Mouse (Mus musculus) MEL (cell line): ENCODE data around the gene Stk11. TPM values are rescaled to one million over a fixed set of nuclear protein-coding genes. Genes with fewer than 3 reads are reported as not detected.

Experiments
- DNase-seq: peaks from one replicate; pipeline ENCODE4 v3.0.0; 2011; ENCODE audit warnings: low read depth, low spot score
- H3K27ac ChIP-seq: 2 replicates; pipeline ENCODE4 v1.5.1; 2012; ENCODE audit warnings: low read depth, mild to moderate bottlenecking, control low read depth, low read length, moderate library complexity; ENCODE audit not compliant: control insufficient read depth
- H3K27me3 ChIP-seq, 2 experiments: fragments of 150-350 bp in 1 of 2; sonication (generic) in 1 of 2; 2 replicates each; pipeline ENCODE4 v1.6.1; 2012; ENCODE audit warnings: low read length in 2 of 2, mild to moderate bottlenecking in 2 of 2, improper control_type of control experiment in 1 of 2, moderate library complexity in 1 of 2; ENCODE audit not compliant: insufficient read depth in 2 of 2, control insufficient read depth in 1 of 2
- H3K36me3 ChIP-seq, 2 experiments: 2 replicates each; pipeline ENCODE4 v1.6.1; 2012 to 2014; ENCODE audit warnings: low read length in 2 of 2, improper control_type of control experiment in 1 of 2, inconsistent platforms in 1 of 2, mild to moderate bottlenecking in 1 of 2; ENCODE audit not compliant: insufficient read depth in 2 of 2, control insufficient read depth in 1 of 2
- H3K4me1 ChIP-seq, 2 experiments: fragments of 150-350 bp in 1 of 2; sonication (generic) in 1 of 2; 2 replicates each; pipeline ENCODE4 v1.6.1; 2012; ENCODE audit warnings: low read length in 2 of 2, improper control_type of control experiment in 1 of 2, mild to moderate bottlenecking in 1 of 2; ENCODE audit not compliant: insufficient read depth in 2 of 2, control insufficient read depth in 1 of 2
- H3K4me3 ChIP-seq, 2 experiments: fragments of 150-350 bp in 1 of 2; sonication (generic) in 1 of 2; 2 replicates each; pipeline ENCODE4 v1.5.1; 2012; ENCODE audit warnings: low read depth in 2 of 2, low read length in 2 of 2, mild to moderate bottlenecking in 2 of 2, moderate library complexity in 2 of 2, control low read depth in 1 of 2, improper control_type of control experiment in 1 of 2; ENCODE audit not compliant: control insufficient read depth in 1 of 2, insufficient read depth in 1 of 2
- H3K79me2 ChIP-seq: 2 replicates; pipeline ENCODE4 v1.6.1; 2012; ENCODE audit warnings: mild to moderate bottlenecking, low read length, moderate library complexity; ENCODE audit not compliant: control insufficient read depth, poor library complexity, insufficient read depth
- H3K9ac ChIP-seq: 2 replicates; pipeline ENCODE4 v1.6.1; 2012; ENCODE audit warnings: low read depth, mild to moderate bottlenecking, control low read depth, low read length, moderate library complexity; ENCODE audit not compliant: control insufficient read depth, poor library complexity, severe bottlenecking
- H3K9me3 ChIP-seq: fragments of 150-350 bp; sonication (generic); replicated peaks from 2 replicates; pipeline ENCODE4 v1.6.1; 2012; ENCODE audit warnings: mild to moderate bottlenecking, low read length, improper control_type of control experiment, moderate library complexity; ENCODE audit not compliant: insufficient read depth
- CTCF ChIP-seq, 3 experiments: IDR thresholded peaks in 2 of 3; conservative IDR thresholded peaks in 1 of 3; 2 replicates each; pipeline ENCODE4 v1.5.1; 2011 to 2012; ENCODE audit warnings: low read length in 3 of 3, low read depth in 2 of 3, mild to moderate bottlenecking in 2 of 3, improper control_type of control experiment in 1 of 3, inconsistent platforms in 1 of 3, mixed read lengths in 1 of 3, moderate library complexity in 1 of 3; ENCODE audit not compliant: control insufficient read depth in 1 of 3, insufficient read depth in 1 of 3, poor library complexity in 1 of 3, severe bottlenecking in 1 of 3
- EP300 ChIP-seq, 2 experiments: IDR thresholded peaks; 2 replicates each; pipeline ENCODE4 v1.6.1; 2011; ENCODE audit warnings: improper control_type of control experiment in 2 of 2, low read length in 2 of 2, low read depth in 1 of 2, mild to moderate bottlenecking in 1 of 2
- ETS1 ChIP-seq: IDR thresholded peaks from 2 replicates; pipeline ENCODE4 v1.6.1; 2012; ENCODE audit warnings: low read depth, mild to moderate bottlenecking, inconsistent platforms, low read length, improper control_type of control experiment, moderate library complexity
- HCFC1 ChIP-seq: IDR thresholded peaks from 2 replicates; pipeline ENCODE4 v1.6.1; 2012; ENCODE audit warnings: low read depth, mild to moderate bottlenecking, inconsistent platforms, low read length, improper control_type of control experiment, moderate library complexity
- MAZ ChIP-seq: IDR thresholded peaks from 2 replicates; pipeline ENCODE4 v1.6.1; 2012; ENCODE audit warnings: low read depth, mild to moderate bottlenecking, inconsistent platforms, low read length, improper control_type of control experiment
- MEF2A ChIP-seq: IDR thresholded peaks from 2 replicates; pipeline ENCODE4 v1.6.1; 2014; ENCODE audit warnings: low read depth, mild to moderate bottlenecking, inconsistent platforms, low read length, improper control_type of control experiment; ENCODE audit not compliant: poor library complexity, insufficient replicate concordance, severe bottlenecking; ENCODE audit errors: extremely low read depth
- MXI1 ChIP-seq: IDR thresholded peaks from 2 replicates; pipeline ENCODE4 v1.6.1; 2011; ENCODE audit warnings: mild to moderate bottlenecking, low read depth, low read length, improper control_type of control experiment
- MYB ChIP-seq: IDR thresholded peaks from 2 replicates; pipeline ENCODE4 v1.6.1; 2011; ENCODE audit warnings: mild to moderate bottlenecking, low read depth, low read length, improper control_type of control experiment
- MYC ChIP-seq: IDR thresholded peaks from 2 replicates; pipeline ENCODE4 v1.6.1; 2011; ENCODE audit warnings: low read depth, mild to moderate bottlenecking, low read length, improper control_type of control experiment, moderate library complexity
- NELFE ChIP-seq: IDR thresholded peaks from 2 replicates; pipeline ENCODE4 v1.6.1; 2011; ENCODE audit warnings: low read depth, low read length, improper control_type of control experiment
- POLR2A ChIP-seq, 2 experiments: IDR thresholded peaks; 2 replicates each; pipeline ENCODE4 v1.6.1; 2011 to 2012; ENCODE audit warnings: low read length in 2 of 2, mild to moderate bottlenecking in 2 of 2, control low read depth in 1 of 2, improper control_type of control experiment in 1 of 2, low read depth in 1 of 2, moderate library complexity in 1 of 2; ENCODE audit not compliant: control insufficient read depth in 1 of 2, insufficient read depth in 1 of 2, poor library complexity in 1 of 2
- RCOR1 ChIP-seq: IDR thresholded peaks from 2 replicates; pipeline ENCODE4 v1.6.1; 2012; ENCODE audit warnings: low read depth, mild to moderate bottlenecking, inconsistent platforms, low read length, improper control_type of control experiment
- SIN3A ChIP-seq: IDR thresholded peaks from 2 replicates; pipeline ENCODE4 v1.6.1; 2012; ENCODE audit warnings: low read length, improper control_type of control experiment, inconsistent platforms
- TAL1 ChIP-seq: IDR thresholded peaks from 2 replicates; pipeline ENCODE4 v1.6.1; 2012; ENCODE audit warnings: mild to moderate bottlenecking, inconsistent platforms, low read length, moderate library complexity, mixed read lengths
- TBP ChIP-seq: IDR thresholded peaks from 2 replicates; pipeline ENCODE4 v1.8.0; 2011; ENCODE audit warnings: low read depth, low read length, improper control_type of control experiment
- TCF12 ChIP-seq: IDR thresholded peaks from 2 replicates; pipeline ENCODE4 v1.6.1; 2014; ENCODE audit warnings: low read depth, mild to moderate bottlenecking, inconsistent platforms, low read length, improper control_type of control experiment, moderate library complexity
- USF1 ChIP-seq: IDR thresholded peaks from 2 replicates; pipeline ENCODE4 v1.6.1; 2014; ENCODE audit warnings: low read depth, mild to moderate bottlenecking, inconsistent platforms, low read length, improper control_type of control experiment, moderate library complexity
- USF2 ChIP-seq, 2 experiments: IDR thresholded peaks; 2 replicates each; pipeline ENCODE4 v1.6.1; 2011 to 2012; ENCODE audit warnings: improper control_type of control experiment in 2 of 2, low read length in 2 of 2, borderline replicate concordance in 1 of 2, inconsistent platforms in 1 of 2, low read depth in 1 of 2, mild to moderate bottlenecking in 1 of 2; ENCODE audit not compliant: insufficient read depth in 1 of 2
- ZKSCAN1 ChIP-seq: IDR thresholded peaks from 2 replicates; pipeline ENCODE4 v1.6.1; 2012; ENCODE audit warnings: low read depth, mild to moderate bottlenecking, inconsistent platforms, low read length, improper control_type of control experiment, moderate library complexity
- ZNF384 ChIP-seq: IDR thresholded peaks from 2 replicates; pipeline ENCODE4 v1.6.1; 2012; ENCODE audit warnings: low read depth, mild to moderate bottlenecking, inconsistent platforms, low read length, improper control_type of control experiment
- polyA plus RNA-seq, 2 experiments: library from polyadenylated mRNA; stranded (reverse) in 1 of 2; unstranded in 1 of 2; fragments of >175 nt in 1 of 2; fragments of >200 nt in 1 of 2; gene quantifications; 2 replicates each; pipeline versions ENCODE4 v1.2.1 to v1.2.4; 2012; ENCODE audit warnings: low replicate concordance in 2 of 2, low read depth in 1 of 2; ENCODE audit not compliant: insufficient read length in 2 of 2, insufficient read depth in 1 of 2, missing spikeins in 1 of 2
- total RNA-seq: library from RNA; depleted of rRNA; stranded (reverse); fragments of 300-350 nt; gene quantifications from 2 replicates; pipeline ENCODE4 v1.2.3, GENCODE M21; 2012

Stk11 gene
- total and polyA plus RNA-seq, 3 experiments: 108 to 188 TPM; not detected in 1

- no peaks in the 10 kb centered on the region for H3K9me3 ChIP-seq
- H3K79me2 ChIP-seq: peaks cover 1% of the 10 kb centered on the region; the same call in 1 of the 2 replicates
- DNase-seq: no peak
- no peak overlapping the region for H3K4me3 ChIP-seq
- peaks cover 0 to 3% of the 10 kb centered on the region in 2 experiments; a peak in 1 of 4 replicates for H3K4me1 ChIP-seq
- H3K27me3 ChIP-seq: no peaks in the 10 kb centered on the region
- peaks cover 0 to 3% of the 10 kb centered on the region in 2 experiments; a peak in 2 of 4 replicates for H3K36me3 ChIP-seq
- no peak overlapping the region for H3K9ac ChIP-seq
- TF ChIP-seq CTCF (IDR thresholded peaks at IDR 0.05 in 2 of 3, conservative IDR thresholded peaks at IDR 0.05 in 1 of 3; ENCODE audit: control insufficient read depth in 1 of 3, insufficient read depth in 1 of 3, low read depth in 2 of 3, low read length in 3 of 3, poor library complexity in 1 of 3, severe bottlenecking in 1 of 3) (peak in 2 of 3 experiments; percentile 9 to 25; a peak in 2 of 6 replicates), HCFC1 (no peak), MAZ (peak; percentile 33; the same call in 1 of the 2 replicates), ZKSCAN1 (no peak)
- TF ChIP-seq, all 39 proteins: peak for 2
- H3K27ac ChIP-seq: no peak overlapping the region
Measured at GRCm38 (mm10) chr10:80133226-80133849, 17.7 kb downstream of the Stk11 start.

DNA sequence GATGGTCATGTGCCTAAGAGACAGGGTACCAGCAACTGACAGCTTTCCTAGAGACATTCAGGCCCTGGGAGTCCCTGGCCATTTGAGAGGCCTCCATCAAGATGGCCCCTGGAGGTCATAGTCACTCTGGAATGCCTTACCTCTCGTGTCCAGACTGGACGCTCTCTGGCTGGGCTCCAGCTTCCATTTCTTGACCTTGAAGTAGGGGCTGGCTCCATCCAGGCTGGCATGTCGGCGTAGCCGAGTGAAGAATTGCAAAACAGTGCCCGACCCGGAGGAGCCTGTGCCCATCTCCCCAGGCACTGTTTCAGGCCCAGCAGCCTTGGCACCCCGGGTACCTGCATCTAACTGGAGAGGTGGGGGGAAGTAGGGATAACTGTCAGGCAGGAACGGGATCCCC, 18.8 kb downstream of the Stk11 start:
- TF ChIP-seq SIN3A: no peak
- TF ChIP-seq RCOR1: no peak
- Histone ChIP-seq H3K9me3 (no peaks in the 10 kb centered on the region), H3K79me2 (peaks cover 9% of the 10 kb centered on the region), H3K4me3 (no peak overlapping the region), H3K4me1 (peaks cover 0 to 5% of the 10 kb centered on the region in 2 experiments; a peak in 2 of 4 replicates), H3K27me3 (no peaks in the 10 kb centered on the region), H3K9ac (no peak overlapping the region), H3K36me3 (peaks cover 0 to 4% of the 10 kb centered on the region in 2 experiments; a peak in 2 of 4 replicates), H3K27ac (no peak overlapping the region)
- no peak for DNase-seq

- Histone ChIP-seq H3K27me3 (no peaks in the 10 kb centered on the region), H3K9ac (no peak overlapping the region), H3K4me1 (peaks cover 0 to 12% of the 10 kb centered on the region in 2 experiments; a peak in 2 of 4 replicates), H3K27ac (no peak overlapping the region), H3K4me3 (no peak overlapping the region), H3K79me2 (peaks cover 9% of the 10 kb centered on the region), H3K36me3 (peaks cover 0 to 8% of the 10 kb centered on the region in 2 experiments; a peak in 2 of 4 replicates), H3K9me3 (no peaks in the 10 kb centered on the region)
- no peak for DNase-seq
- no peak for TF ChIP-seq TCF12
- TF ChIP-seq ETS1: no peak
- TF ChIP-seq USF1: no peak
- no peak for TF ChIP-seq HCFC1
- TF ChIP-seq EP300 (IDR thresholded peaks at IDR 0.05; ENCODE audit: low read depth in 1 of 2, low read length in 2 of 2): no peak
- no peak for TF ChIP-seq MEF2A
- TF ChIP-seq POLR2A (IDR thresholded peaks at IDR 0.05; ENCODE audit: control insufficient read depth in 1 of 2, insufficient read depth in 1 of 2, low read depth in 1 of 2, low read length in 2 of 2, poor library complexity in 1 of 2): no peak
- no peak for TF ChIP-seq ZNF384
- no peak for TF ChIP-seq MAZ
- no peak for TF ChIP-seq MYC
- TF ChIP-seq USF2 (IDR thresholded peaks at IDR 0.05; ENCODE audit: borderline replicate concordance in 1 of 2, insufficient read depth in 1 of 2, low read depth in 1 of 2, low read length in 2 of 2): no peak
- TF ChIP-seq TAL1: no peak
- TF ChIP-seq CTCF (IDR thresholded peaks at IDR 0.05 in 2 of 3, conservative IDR thresholded peaks at IDR 0.05 in 1 of 3; ENCODE audit: control insufficient read depth in 1 of 3, insufficient read depth in 1 of 3, low read depth in 2 of 3, low read length in 3 of 3, poor library complexity in 1 of 3, severe bottlenecking in 1 of 3): no peak
- no peak for TF ChIP-seq TBP
- no peak for TF ChIP-seq MXI1
- no peak for TF ChIP-seq MYB
- no peak for TF ChIP-seq NELFE
Measured at GRCm38 (mm10) chr10:80135161-80135560, 19.6 kb downstream of the Stk11 start.
